Mouse (Mus musculus): ENCODE measurements around the gene Ncf2. TPM values are rescaled to one million over a fixed set of nuclear protein-coding genes. Genes with fewer than 3 reads are reported as not detected.
A peak's percentile ranks its signal among the peaks of the same experiment; 100 is the strongest.

Ncf2 gene
- total RNA-seq, 1 experiment from 2014 or later: 4.2 TPM

GRCm38 (mm10) chr1:152796683-152797263 is 3.2 kb upstream of the Ncf2 start:
- no peak for DNase-seq

- no peak for DNase-seq
Measured at GRCm38 (mm10) chr1:152798125-152798524, 1.9 kb upstream of the Ncf2 start.

- no peak for DNase-seq
Measured at GRCm38 (mm10) chr1:152800633-152801176, 711 bp downstream of the Ncf2 start.

- DNase-seq: no peak
Measured at GRCm38 (mm10) chr1:152804907-152805306, 4.9 kb downstream of the Ncf2 start.

GRCm38 (mm10) chr1:152807619-152808391 is 7.8 kb downstream of the Ncf2 start:
- no peak for DNase-seq

- no peak for DNase-seq
Measured at GRCm38 (mm10) chr1:152808392-152808680, 8.3 kb downstream of the Ncf2 start.

GRCm38 (mm10) chr1:152809541-152810252 is 9.7 kb downstream of the Ncf2 start:
- no peak for DNase-seq

GRCm38 (mm10) chr1:152810533-152811439 is 10.8 kb downstream of the Ncf2 start:
- no peak for DNase-seq

GRCm38 (mm10) chr1:152815265-152815701 is 15.3 kb downstream of the Ncf2 start:
- DNase-seq: no peak

- DNase-seq: no peak
Measured at GRCm38 (mm10) chr1:152817027-152817769, 17.2 kb downstream of the Ncf2 start.

- peak; percentile 22 for DNase-seq
Measured at GRCm38 (mm10) chr1:152817794-152818193, 17.8 kb downstream of the Ncf2 start.

- no peak for DNase-seq
Measured at GRCm38 (mm10) chr1:152819558-152819957, 19.6 kb downstream of the Ncf2 start.

GRCm38 (mm10) chr1:152820911-152821695 is 21.1 kb downstream of the Ncf2 start:
- DNase-seq: no peak

GRCm38 (mm10) chr1:152821746-152822145 is 21.8 kb downstream of the Ncf2 start:
- DNase-seq: no peak

- DNase-seq: no peak
Measured at GRCm38 (mm10) chr1:152824206-152824605, 24.2 kb downstream of the Ncf2 start.

- no peak for DNase-seq
Measured at GRCm38 (mm10) chr1:152826446-152826845, 26.5 kb downstream of the Ncf2 start.

- no peak for DNase-seq
Measured at GRCm38 (mm10) chr1:152828168-152828567, 28.2 kb downstream of the Ncf2 start.

GRCm38 (mm10) chr1:152828637-152829355 is 28.8 kb downstream of the Ncf2 start:
- no peak for DNase-seq

- DNase-seq: no peak
Measured at GRCm38 (mm10) chr1:152830054-152830453, 30.1 kb downstream of the Ncf2 start.

GRCm38 (mm10) chr1:152831003-152831402 is 31.0 kb downstream of the Ncf2 start:
- DNase-seq: no peak
